Mouse (Mus musculus): Measurements from ENCODE around the gene Styxl1. TPM values are rescaled to one million over a fixed set of nuclear protein-coding genes. Genes with fewer than 3 reads are reported as not detected.

Gene Styxl1
- polyA plus RNA-seq, 1 experiment from 2014 or later: 0.84 TPM

GRCm38 (mm10) chr5:135724536-135725322 is 53.5 kb downstream of the Styxl1 start:
- 30% methylated on average over 9 of the region's 9 CpGs for WGBS
- H3K27ac ChIP-seq (ENCODE audit: low read length): peak overlapping the region; percentile 59; the same call in 1 of the 2 replicates
- no peaks in the 10 kb centered on the region for H3K9me3 ChIP-seq (ENCODE audit: control insufficient read depth, low read length)
- H3K4me1 ChIP-seq (replicated peaks; ENCODE audit: control insufficient read depth, insufficient read depth, low read length): peaks cover 21% of the 10 kb centered on the region
- no peak overlapping the region for H3K9ac ChIP-seq (ENCODE audit: low read length)
- no peaks in the 10 kb centered on the region for H3K27me3 ChIP-seq (ENCODE audit: control insufficient read depth, insufficient read depth, low read depth, low read length)
- no peak overlapping the region; the same call in 1 of the 2 replicates for H3K4me2 ChIP-seq (ENCODE audit: low read depth, low read length)
- no peaks in the 10 kb centered on the region for H3K36me3 ChIP-seq (ENCODE audit: control insufficient read depth, insufficient read depth, low read length)
- ATAC-seq (ENCODE audit: low read depth): peak; percentile 27; the same call in 1 of the 2 replicates
- H3K4me3 ChIP-seq (ENCODE audit: low read length): no peak overlapping the region

- no peaks in the 10 kb centered on the region for H3K27me3 ChIP-seq (ENCODE audit: control insufficient read depth, insufficient read depth, low read depth, low read length)
These were observed 54.9 kb downstream of the Styxl1 start for GRCm38 (mm10) chr5:135723165-135723751.

GRCm38 (mm10) chr5:135722121-135722520 is 56.1 kb downstream of the Styxl1 start:
- H3K27me3 ChIP-seq (ENCODE audit: control insufficient read depth, insufficient read depth, low read depth, low read length): no peaks in the 10 kb centered on the region
- WGBS: 50% methylated on average over 11 of the region's 11 CpGs
- no peaks in the 10 kb centered on the region for H3K9me3 ChIP-seq (ENCODE audit: control insufficient read depth, low read length)
- ATAC-seq (ENCODE audit: low read depth): no peak
- H3K9ac ChIP-seq (ENCODE audit: low read length): no peak overlapping the region
- no peak overlapping the region for H3K27ac ChIP-seq (ENCODE audit: low read length)
- H3K4me3 ChIP-seq (ENCODE audit: low read length): no peak overlapping the region
- H3K4me2 ChIP-seq (ENCODE audit: low read depth, low read length): no peak overlapping the region
- peaks cover 21% of the 10 kb centered on the region for H3K4me1 ChIP-seq (replicated peaks; ENCODE audit: control insufficient read depth, insufficient read depth, low read length)
- no peaks in the 10 kb centered on the region for H3K36me3 ChIP-seq (ENCODE audit: control insufficient read depth, insufficient read depth, low read length)

More at GRCm38 (mm10) chr5:135723165-135723751, 54.9 kb downstream of the Styxl1 start:
- H3K9me3 ChIP-seq (ENCODE audit: control insufficient read depth, low read length): no peaks in the 10 kb centered on the region
- H3K4me1 ChIP-seq (replicated peaks; ENCODE audit: control insufficient read depth, insufficient read depth, low read length): peaks cover 21% of the 10 kb centered on the region
- H3K4me2 ChIP-seq (ENCODE audit: low read depth, low read length): no peak overlapping the region
- 46% methylated on average over 3 of the region's 3 CpGs for WGBS
- no peak overlapping the region for H3K9ac ChIP-seq (ENCODE audit: low read length)
- H3K4me3 ChIP-seq (ENCODE audit: low read length): no peak overlapping the region
- ATAC-seq (ENCODE audit: low read depth): no peak
- H3K27ac ChIP-seq (ENCODE audit: low read length): no peak overlapping the region
- H3K36me3 ChIP-seq (ENCODE audit: control insufficient read depth, insufficient read depth, low read length): no peaks in the 10 kb centered on the region

- peaks cover 20% of the 10 kb centered on the region for H3K4me1 ChIP-seq (replicated peaks; ENCODE audit: control insufficient read depth, insufficient read depth, low read length)
- no peaks in the 10 kb centered on the region for H3K27me3 ChIP-seq (ENCODE audit: control insufficient read depth, insufficient read depth, low read depth, low read length)
- WGBS: 93% methylated on average over 8 of the region's 8 CpGs
- H3K9ac ChIP-seq (ENCODE audit: low read length): no peak overlapping the region
- ATAC-seq (ENCODE audit: low read depth): no peak
- peaks cover 3% of the 10 kb centered on the region for H3K36me3 ChIP-seq (ENCODE audit: control insufficient read depth, insufficient read depth, low read length)
- H3K4me2 ChIP-seq (ENCODE audit: low read depth, low read length): no peak overlapping the region
- no peak overlapping the region for H3K27ac ChIP-seq (ENCODE audit: low read length)
- H3K9me3 ChIP-seq (ENCODE audit: control insufficient read depth, low read length): no peaks in the 10 kb centered on the region
- H3K4me3 ChIP-seq (ENCODE audit: low read length): no peak overlapping the region
These were observed 57.1 kb downstream of the Styxl1 start for GRCm38 (mm10) chr5:135721076-135721475.

GRCm38 (mm10) chr5:135720121-135720520 is 58.1 kb downstream of the Styxl1 start:
- no peak overlapping the region for H3K4me2 ChIP-seq (ENCODE audit: low read depth, low read length)
- no peak overlapping the region for H3K9ac ChIP-seq (ENCODE audit: low read length)
- H3K27me3 ChIP-seq (ENCODE audit: control insufficient read depth, insufficient read depth, low read depth, low read length): no peaks in the 10 kb centered on the region
- no peak overlapping the region for H3K27ac ChIP-seq (ENCODE audit: low read length)
- peaks cover 5% of the 10 kb centered on the region for H3K36me3 ChIP-seq (ENCODE audit: control insufficient read depth, insufficient read depth, low read length)
- 66% methylated on average over 3 of the region's 3 CpGs for WGBS
- ATAC-seq (ENCODE audit: low read depth): no peak
- H3K4me1 ChIP-seq (replicated peaks; ENCODE audit: control insufficient read depth, insufficient read depth, low read length): peaks cover 11% of the 10 kb centered on the region
- no peaks in the 10 kb centered on the region for H3K9me3 ChIP-seq (ENCODE audit: control insufficient read depth, low read length)
- H3K4me3 ChIP-seq (ENCODE audit: low read length): no peak overlapping the region

GRCm38 (mm10) chr5:135719586-135720120 is 58.5 kb downstream of the Styxl1 start:
- Histone ChIP-seq H3K36me3 (ENCODE audit: control insufficient read depth, insufficient read depth, low read length) (peaks cover 5% of the 10 kb centered on the region), H3K4me3 (ENCODE audit: low read length) (no peak overlapping the region), H3K9me3 (ENCODE audit: control insufficient read depth, low read length) (no peaks in the 10 kb centered on the region), H3K27ac (ENCODE audit: low read length) (no peak overlapping the region), H3K4me2 (ENCODE audit: low read depth, low read length) (no peak overlapping the region), H3K9ac (ENCODE audit: low read length) (no peak overlapping the region), H3K27me3 (ENCODE audit: control insufficient read depth, insufficient read depth, low read depth, low read length) (no peaks in the 10 kb centered on the region), H3K4me1 (replicated peaks; ENCODE audit: control insufficient read depth, insufficient read depth, low read length) (peaks cover 7% of the 10 kb centered on the region)
- WGBS: 89% methylated on average over 10 of the region's 10 CpGs
- ATAC-seq (ENCODE audit: low read depth): no peak

GRCm38 (mm10) chr5:135715624-135716023 is 62.6 kb downstream of the Styxl1 start:
- Histone ChIP-seq H3K4me1 (replicated peaks; ENCODE audit: control insufficient read depth, insufficient read depth, low read length) (peaks cover 13% of the 10 kb centered on the region), H3K9me3 (ENCODE audit: control insufficient read depth, low read length) (no peaks in the 10 kb centered on the region), H3K27ac (ENCODE audit: low read length) (no peak overlapping the region), H3K4me2 (ENCODE audit: low read depth, low read length) (no peak overlapping the region), H3K9ac (ENCODE audit: low read length) (no peak overlapping the region), H3K27me3 (ENCODE audit: control insufficient read depth, insufficient read depth, low read depth, low read length) (no peaks in the 10 kb centered on the region), H3K36me3 (ENCODE audit: control insufficient read depth, insufficient read depth, low read length) (peaks cover 5% of the 10 kb centered on the region), H3K4me3 (ENCODE audit: low read length) (no peak overlapping the region)
- no peak for ATAC-seq (ENCODE audit: low read depth)
- 61% methylated on average over 10 of the region's 10 CpGs for WGBS

- no peak overlapping the region for H3K27ac ChIP-seq (ENCODE audit: low read length)
- peaks cover 7% of the 10 kb centered on the region for H3K36me3 ChIP-seq (ENCODE audit: control insufficient read depth, insufficient read depth, low read length)
- peak; percentile 77 for ATAC-seq (ENCODE audit: low read depth)
- H3K9ac ChIP-seq (ENCODE audit: low read length): no peak overlapping the region
- H3K27me3 ChIP-seq (ENCODE audit: control insufficient read depth, insufficient read depth, low read depth, low read length): no peaks in the 10 kb centered on the region
- peaks cover 13% of the 10 kb centered on the region for H3K4me1 ChIP-seq (replicated peaks; ENCODE audit: control insufficient read depth, insufficient read depth, low read length)
- H3K9me3 ChIP-seq (ENCODE audit: control insufficient read depth, low read length): no peaks in the 10 kb centered on the region
- no peak overlapping the region for H3K4me3 ChIP-seq (ENCODE audit: low read length)
- WGBS: 40% methylated on average over 16 of the region's 16 CpGs
- H3K4me2 ChIP-seq (ENCODE audit: low read depth, low read length): no peak overlapping the region
These were observed 64.6 kb downstream of the Styxl1 start for GRCm38 (mm10) chr5:135713441-135714218.

GRCm38 (mm10) chr5:135712803-135713202 is 65.4 kb downstream of the Styxl1 start:
- H3K4me2 ChIP-seq (ENCODE audit: low read depth, low read length): no peak overlapping the region
- 40% methylated on average over 4 of the region's 4 CpGs for WGBS
- H3K9ac ChIP-seq (ENCODE audit: low read length): no peak overlapping the region
- H3K4me1 ChIP-seq (replicated peaks; ENCODE audit: control insufficient read depth, insufficient read depth, low read length): peaks cover 13% of the 10 kb centered on the region
- H3K27ac ChIP-seq (ENCODE audit: low read length): no peak overlapping the region
- H3K27me3 ChIP-seq (ENCODE audit: control insufficient read depth, insufficient read depth, low read depth, low read length): no peaks in the 10 kb centered on the region
- no peaks in the 10 kb centered on the region for H3K9me3 ChIP-seq (ENCODE audit: control insufficient read depth, low read length)
- H3K36me3 ChIP-seq (ENCODE audit: control insufficient read depth, insufficient read depth, low read length): peaks cover 7% of the 10 kb centered on the region
- H3K4me3 ChIP-seq (ENCODE audit: low read length): no peak overlapping the region
- ATAC-seq (ENCODE audit: low read depth): no peak

Measured in lung, embryonic 16.5 days (tissue).